In genomic region chr17:4907181-4907752, GRCm38 (mm10) we compare ENCODE assay signal across 8 mouse cellular contexts.
A peak's percentile ranks its signal among the peaks of the same experiment; 100 is the strongest.
DNase-seq lines count a peak whose midpoint lies in the region; ATAC-seq and TF ChIP-seq lines count a peak whose summit lies in the region.

No protein-coding gene starts in this region.

- H3K9ac ChIP-seq in embryonic facial prominence, embryonic 13.5 days: peak overlapping the region; percentile 64
- peak overlapping the region; percentile 63; the same call in 1 of the 2 replicates for H3K9ac ChIP-seq in lung, postnatal 0 days (replicated peaks; ENCODE audit: low read depth)

- H3K27me3 ChIP-seq in embryonic facial prominence, embryonic 13.5 days: no peaks in the 10 kb centered on the region
- no peaks in the 10 kb centered on the region for H3K27me3 ChIP-seq in hindbrain, embryonic 10.5 days (ENCODE audit: insufficient read depth, poor library complexity, severe bottlenecking)
- no peaks in the 10 kb centered on the region for H3K27me3 ChIP-seq in lung, postnatal 0 days (replicated peaks; ENCODE audit: insufficient read depth, low read length)

- H3K36me3 ChIP-seq in embryonic facial prominence, embryonic 13.5 days: no peaks in the 10 kb centered on the region
- no peaks in the 10 kb centered on the region for H3K36me3 ChIP-seq in hindbrain, embryonic 10.5 days
- no peaks in the 10 kb centered on the region for H3K36me3 ChIP-seq in lung, postnatal 0 days (ENCODE audit: insufficient read depth, low read length)

- no peak for TF ChIP-seq CTCF in lung, postnatal 0 days (IDR thresholded peaks at IDR 0.05)

- peak overlapping the region; percentile 75 for H3K4me2 ChIP-seq in embryonic facial prominence, embryonic 13.5 days
- peak overlapping the region; percentile 74 for H3K4me2 ChIP-seq in lung, postnatal 0 days (replicated peaks; ENCODE audit: low read depth, low read length)

- H3K9me3 ChIP-seq in embryonic facial prominence, embryonic 13.5 days: no peaks in the 10 kb centered on the region
- H3K9me3 ChIP-seq in hindbrain, embryonic 10.5 days: no peaks in the 10 kb centered on the region
- H3K9me3 ChIP-seq in lung, postnatal 0 days (ENCODE audit: low read length): no peaks in the 10 kb centered on the region

- under 1% methylated on average over 14 of the region's 14 CpGs for WGBS in embryonic facial prominence, embryonic 13.5 days
- WGBS in hindbrain, embryonic 10.5 days: 0% methylated on average over 14 of the region's 14 CpGs
- WGBS in lung, postnatal 0 days: 0% methylated on average over 12 of the region's 14 CpGs

- peak; percentile 38 to 41 for DNase-seq in frontal cortex, postnatal 10 days (ENCODE audit: low spot score in 2 of 2)
- DNase-seq in adrenal gland, postnatal 14 days: peak; percentile 61
- peak; percentile 77 for DNase-seq in hindbrain, embryonic 10.5 days (ENCODE audit: low spot score)
- peak; percentile 20 to 34 for DNase-seq in layer of hippocampus, adult 8-10 months (ENCODE audit: low spot score in 2 of 2)
- peak; percentile 82 for DNase-seq in lung, postnatal 0 days (ENCODE audit: low spot score)
- peak; percentile 17 for DNase-seq in right cerebral cortex, postnatal 25 days

- TF ChIP-seq EP300 in lung, postnatal 0 days (IDR thresholded peaks at IDR 0.05): no peak

- peaks cover 8% of the 10 kb centered on the region; the same call in 1 of the 2 replicates for H3K4me1 ChIP-seq in embryonic facial prominence, embryonic 13.5 days
- peaks cover 19% of the 10 kb centered on the region for H3K4me1 ChIP-seq in hindbrain, embryonic 10.5 days (replicated peaks)
- H3K4me1 ChIP-seq in lung, postnatal 0 days (ENCODE audit: insufficient read depth, low read depth, low read length): no peaks in the 10 kb centered on the region

- H3K4me3 ChIP-seq in embryonic facial prominence, embryonic 13.5 days: peak overlapping the region; percentile 57
- H3K4me3 ChIP-seq in hindbrain, embryonic 10.5 days: peak overlapping the region; percentile 60
- H3K4me3 ChIP-seq in lung, postnatal 0 days (ENCODE audit: low read depth, low read length): peak overlapping the region; percentile 59

- H3K27ac ChIP-seq in embryonic facial prominence, embryonic 13.5 days: peak overlapping the region; percentile 98
- H3K27ac ChIP-seq in hindbrain, embryonic 10.5 days: peak overlapping the region; percentile 97
- peak overlapping the region; percentile 98 for H3K27ac ChIP-seq in lung, postnatal 0 days (ENCODE audit: low read length)

- ATAC-seq in frontal cortex, adult (ENCODE audit: low TSS enrichment): no peak
- no peak for ATAC-seq in embryonic facial prominence, embryonic 13.5 days (ENCODE audit: insufficient number of reproducible peaks, insufficient read depth, low FRiP score, low TSS enrichment, low read depth)
- ATAC-seq in lung, postnatal 0 days: no peak

Comparison
In these comparisons a context has a peak if more than half of its experiments do, and no peak if none do; other contexts are left out.
1. DNase-seq: peak in every context shown above with its lines; median percentile 82 in lung, postnatal 0 days; 77 in hindbrain, embryonic 10.5 days; 61 in adrenal gland, postnatal 14 days; 40 in frontal cortex, postnatal 10 days; 27 in layer of hippocampus, adult 8-10 months; 17 in right cerebral cortex, postnatal 25 days.